Mouse (Mus musculus): ENCODE data around the gene Gm11238.
"Not testable (repeated sequence)": the region's sequence is repeated elsewhere in the genome, so short reads cannot be mapped to it uniquely, and the experiment has no call there.

The Gm11238 gene

GRCm38 (mm10) chr4:73607581-73607980 is at the start of gene Gm11238:
Gene Gm11238, plus strand, starts transcription at chr4:73607881.
- not testable (repeated sequence) for DNase-seq

- no peak for DNase-seq
These were observed 8.4 kb upstream of the Gm11238 start for GRCm38 (mm10) chr4:73599248-73599647.

- not testable (repeated sequence) for DNase-seq
These were observed 15.0 kb downstream of the Gm11238 start, which contains the start of gene Gm11237 for GRCm38 (mm10) chr4:73622684-73623083. Gene Gm11237, plus strand, starts transcription at chr4:73622984.

GRCm38 (mm10) chr4:73637821-73638220 is 30.1 kb downstream of the Gm11238 start, which contains the start of gene Gm11236:
Gene Gm11236, plus strand, starts transcription at chr4:73638121.
- not testable (repeated sequence) for DNase-seq

GRCm38 (mm10) chr4:73661864-73662263 is 54.2 kb downstream of the Gm11238 start:
- not testable (repeated sequence) for DNase-seq

GRCm38 (mm10) chr4:73668054-73668453 is 60.4 kb downstream of the Gm11238 start, which contains the start of gene Gm11239:
Gene Gm11239, plus strand, starts transcription at chr4:73668354.
- DNase-seq = not testable (repeated sequence)

GRCm38 (mm10) chr4:73683216-73683615 is 75.5 kb downstream of the Gm11238 start, which contains the start of gene Gm428:
Gene Gm428, plus strand, starts transcription at chr4:73683516.
- not testable (repeated sequence) for DNase-seq

All from lung, adult 18-20 months (tissue).